ENCODE assay signal across 17 mouse cellular contexts in the genomic region with DNA sequence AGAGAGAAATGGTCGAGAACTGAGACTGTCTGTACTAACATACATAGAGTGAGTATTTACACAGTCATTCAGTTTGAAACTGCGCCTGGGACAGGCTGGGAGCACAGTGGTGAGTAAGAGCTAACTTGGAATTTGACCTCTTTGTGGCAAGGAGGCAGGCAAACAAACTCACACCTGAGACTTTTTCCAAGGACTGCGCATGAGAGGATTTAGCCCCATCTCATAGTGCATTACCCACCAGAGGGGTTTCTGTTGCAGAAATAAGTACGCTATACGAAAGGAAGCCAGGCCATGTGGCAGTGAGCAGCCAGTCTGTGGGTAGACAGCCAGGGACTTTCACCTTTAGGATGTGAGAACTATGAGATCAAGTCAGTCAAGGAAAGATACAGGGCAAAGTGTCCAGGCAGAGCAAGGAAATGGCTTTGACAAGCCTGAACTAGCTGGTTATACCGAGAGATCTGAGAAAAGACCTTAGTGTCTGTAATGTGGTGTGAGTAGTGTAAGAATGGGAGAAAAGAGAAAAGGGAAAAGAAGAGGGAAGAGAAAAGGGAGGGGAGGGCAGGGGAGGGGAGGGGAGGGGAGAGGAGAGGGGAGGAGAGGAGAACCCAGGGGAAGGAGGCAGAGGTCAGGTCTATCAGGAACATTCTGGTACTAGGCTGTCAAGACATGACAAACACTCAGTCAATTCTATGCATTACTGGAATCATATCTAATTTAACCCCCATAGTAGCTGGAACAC. TPM values are rescaled to one million over a fixed set of nuclear protein-coding genes. Genes with fewer than 3 reads are reported as not detected.
DNase-seq lines count a peak whose midpoint lies in the region; ATAC-seq and TF ChIP-seq lines count a peak whose summit lies in the region.
"Had no signal": no experiment of that assay in that cellular context is flagged by ENCODE, and none has a peak within 500 bp of the region (broad histone marks: within the 10 kb centered on the region; RNA-seq: fewer than 3 reads in every experiment).

No protein-coding gene starts in this region.

- no peaks in the 10 kb centered on the region for H3K36me3 ChIP-seq in liver, embryonic 12.5 days
- H3K36me3 ChIP-seq in lung, postnatal 0 days (ENCODE audit: insufficient read depth, low read length): no peaks in the 10 kb centered on the region
- H3K36me3 ChIP-seq: embryonic facial prominence, embryonic 12.5 days; forebrain, embryonic 12.5 days; heart, embryonic 13.5 days; hindbrain, embryonic 13.5 days; midbrain, embryonic 15.5 days had no signal

- H3K4me3 ChIP-seq in liver, embryonic 12.5 days: no peak overlapping the region
- no peak overlapping the region for H3K4me3 ChIP-seq in lung, postnatal 0 days (ENCODE audit: low read depth, low read length)
- H3K4me3 ChIP-seq: embryonic facial prominence, embryonic 12.5 days; forebrain, embryonic 12.5 days; heart, embryonic 13.5 days; hindbrain, embryonic 13.5 days; midbrain, embryonic 15.5 days; neural tube, embryonic 13.5 days had no signal

- TF ChIP-seq EP300 in lung, postnatal 0 days (IDR thresholded peaks at IDR 0.05): peak; percentile 93

- DNase-seq in kidney, postnatal 36 days: peak; percentile 11 to 30
- no peak for DNase-seq in kidney, postnatal 10 days
- DNase-seq in lung, postnatal 0 days (ENCODE audit: low spot score): peak; percentile 88
- peak; percentile 44 for DNase-seq in urinary bladder, postnatal 14 days (ENCODE audit: low spot score)
- DNase-seq in frontal cortex, postnatal 25 days (ENCODE audit: low spot score in 2 of 2): no peak
- DNase-seq in testis, postnatal 10 days (ENCODE audit: low spot score): no peak
- no peak for DNase-seq in retina, postnatal 1 day
- DNase-seq: cerebellum, postnatal 25 days; thymus, postnatal 25 days had no signal

- ATAC-seq in liver, embryonic 12.5 days: 0 out of 2 replicates have a peak, but pooled peaks have one; percentile 23
- peak; percentile 98 for ATAC-seq in lung, postnatal 0 days
- ATAC-seq: midbrain, embryonic 15.5 days; Patski had no signal

- H3K4me1 ChIP-seq in liver, embryonic 12.5 days: peaks cover 21% of the 10 kb centered on the region
- H3K4me1 ChIP-seq in lung, postnatal 0 days (ENCODE audit: insufficient read depth, low read depth, low read length): peaks cover 3% of the 10 kb centered on the region; the same call in 1 of the 2 replicates
- H3K4me1 ChIP-seq: embryonic facial prominence, embryonic 12.5 days; forebrain, embryonic 12.5 days; hindbrain, embryonic 13.5 days; midbrain, embryonic 15.5 days; neural tube, embryonic 13.5 days had no signal

- no peaks in the 10 kb centered on the region for H3K9me3 ChIP-seq in liver, embryonic 12.5 days (replicated peaks)
- H3K9me3 ChIP-seq in lung, postnatal 0 days (ENCODE audit: low read length): no peaks in the 10 kb centered on the region
- H3K9me3 ChIP-seq: embryonic facial prominence, embryonic 12.5 days; forebrain, embryonic 12.5 days; heart, embryonic 13.5 days; hindbrain, embryonic 13.5 days; midbrain, embryonic 15.5 days; neural tube, embryonic 13.5 days had no signal

- no peak for TF ChIP-seq CTCF in lung, postnatal 0 days (IDR thresholded peaks at IDR 0.05)

- H3K27me3 ChIP-seq in liver, embryonic 12.5 days (replicated peaks): no peaks in the 10 kb centered on the region
- H3K27me3 ChIP-seq in lung, postnatal 0 days (replicated peaks; ENCODE audit: insufficient read depth, low read length): no peaks in the 10 kb centered on the region
- H3K27me3 ChIP-seq: embryonic facial prominence, embryonic 12.5 days; forebrain, embryonic 12.5 days; heart, embryonic 13.5 days; hindbrain, embryonic 13.5 days; midbrain, embryonic 15.5 days; neural tube, embryonic 13.5 days had no signal

- no peak overlapping the region for H3K4me2 ChIP-seq in liver, embryonic 12.5 days
- no peak overlapping the region for H3K4me2 ChIP-seq in lung, postnatal 0 days (replicated peaks; ENCODE audit: low read depth, low read length)
- H3K4me2 ChIP-seq: embryonic facial prominence, embryonic 12.5 days; forebrain, embryonic 12.5 days; heart, embryonic 13.5 days; hindbrain, embryonic 13.5 days; midbrain, embryonic 15.5 days; neural tube, embryonic 13.5 days had no signal

- H3K9ac ChIP-seq in liver, embryonic 12.5 days: no peak overlapping the region
- no peak overlapping the region for H3K9ac ChIP-seq in lung, postnatal 0 days (replicated peaks; ENCODE audit: low read depth)
- H3K9ac ChIP-seq: embryonic facial prominence, embryonic 12.5 days; forebrain, embryonic 12.5 days; heart, embryonic 13.5 days; hindbrain, embryonic 13.5 days; midbrain, embryonic 15.5 days; neural tube, embryonic 13.5 days had no signal

- no peak overlapping the region for H3K27ac ChIP-seq in liver, embryonic 12.5 days
- peak overlapping the region; percentile 57 for H3K27ac ChIP-seq in lung, postnatal 0 days (ENCODE audit: low read length)
- H3K27ac ChIP-seq: embryonic facial prominence, embryonic 12.5 days; forebrain, embryonic 12.5 days; heart, embryonic 13.5 days; hindbrain, embryonic 13.5 days; midbrain, embryonic 15.5 days; neural tube, embryonic 13.5 days had no signal

- 70% methylated on average over 6 of the region's 6 CpGs for WGBS in liver, embryonic 12.5 days (ENCODE audit: insufficient replicate concordance)
- 56% methylated on average over 6 of the region's 6 CpGs for WGBS in lung, postnatal 0 days

RNA-seq across cellular contexts. Expression of a gene that starts 25.1 kb away (rescaled TPM):
- polyA plus RNA-seq in liver, embryonic 12.5 days (2016; fragmentation: Nextera tagmentation; extraction: Ambion mirVana): 8.8 TPM in 2 replicates
- 46.5 and 50.6 TPM in 2 replicates for polyA plus RNA-seq in lung, postnatal 0 days (2015; fragmentation: Nextera tagmentation; extraction: Ambion mirVana)

Comparison
In these comparisons a context has a peak if more than half of its experiments do, and no peak if none do; other contexts are left out.
1. DNase-seq: peak in kidney, postnatal 36 days (2 of 2), lung, postnatal 0 days (single experiment) and urinary bladder, postnatal 14 days (single experiment); none in kidney, postnatal 10 days (single experiment), frontal cortex, postnatal 25 days (0 of 2), testis, postnatal 10 days (single experiment) and retina, postnatal 1 day (single experiment).